In genomic region chr12:111555357-111555756, GRCm38 (mm10) we compare ENCODE assay signal across 19 mouse cellular contexts. TPM values are rescaled to one million over a fixed set of nuclear protein-coding genes. Genes with fewer than 3 reads are reported as not detected.
DNase-seq lines count a peak whose midpoint lies in the region; TF ChIP-seq lines count a peak whose summit lies in the region.
"Had no signal": no experiment of that assay in that cellular context is flagged by ENCODE, and none has a peak within 500 bp of the region (broad histone marks: within the 10 kb centered on the region; RNA-seq: fewer than 3 reads in every experiment).

No protein-coding gene starts in this region.

- H3K9me3 ChIP-seq in ES-Bruce4 (replicated peaks; ENCODE audit: control insufficient read depth, insufficient read depth, low read length, poor library complexity, severe bottlenecking) (no peaks in the 10 kb centered on the region), ES-E14 (ENCODE audit: control insufficient read depth, insufficient read depth, low read depth, low read length) (no peaks in the 10 kb centered on the region)
- H3K9me3 ChIP-seq: embryonic facial prominence, embryonic 10.5 days; embryonic facial prominence, embryonic 12.5 days; forebrain, embryonic 13.5 days; forebrain, embryonic 15.5 days had no signal

- no peaks in the 10 kb centered on the region for H3K27me3 ChIP-seq in ES-Bruce4 (ENCODE audit: control insufficient read depth, insufficient read depth, low read length, poor library complexity, severe bottlenecking)
- H3K27me3 ChIP-seq: CH12.LX; embryonic facial prominence, embryonic 12.5 days; forebrain, embryonic 13.5 days; forebrain, embryonic 15.5 days had no signal

- H3K4me3 ChIP-seq in ES-Bruce4 (ENCODE audit: low read depth, low read length) (peak overlapping the region; percentile 3; the same call in 1 of the 2 replicates), ES-E14 (ENCODE audit: insufficient read depth in 1 of 2, low read depth in 1 of 2, low read length in 2 of 2, poor library complexity in 1 of 2, severe bottlenecking in 1 of 2) (no peak overlapping the region)
- H3K4me3 ChIP-seq: embryonic facial prominence, embryonic 10.5 days; embryonic facial prominence, embryonic 12.5 days; forebrain, embryonic 13.5 days; forebrain, embryonic 15.5 days had no signal

- TF ChIP-seq POLR2A in ES-Bruce4 (IDR thresholded peaks at IDR 0.05; ENCODE audit: insufficient read depth, low read length), result no peak

- no peak for TF ChIP-seq CTCF in ES-Bruce4 (IDR thresholded peaks at IDR 0.05; ENCODE audit: low read depth, low read length)

- no peaks in the 10 kb centered on the region for H3K36me3 ChIP-seq in ES-Bruce4 (ENCODE audit: control insufficient read depth, insufficient read depth, low read length, poor library complexity, severe bottlenecking)
- no peaks in the 10 kb centered on the region for H3K36me3 ChIP-seq in ES-E14 (ENCODE audit: control insufficient read depth, insufficient read depth, low read length, poor library complexity, severe bottlenecking)
- H3K36me3 ChIP-seq: embryonic facial prominence, embryonic 10.5 days; embryonic facial prominence, embryonic 12.5 days; forebrain, embryonic 15.5 days had no signal

- H3K4me1 ChIP-seq in ES-Bruce4 (ENCODE audit: control insufficient read depth, insufficient read depth, low read length), result peaks cover 5% of the 10 kb centered on the region
- peaks cover 0 to 6% of the 10 kb centered on the region in 2 experiments; a peak in 1 of 4 replicates for H3K4me1 ChIP-seq in ES-E14 (ENCODE audit: control insufficient read depth in 2 of 2, insufficient read depth in 2 of 2, low read length in 2 of 2, poor library complexity in 1 of 2)
- H3K4me1 ChIP-seq: embryonic facial prominence, embryonic 12.5 days; forebrain, embryonic 15.5 days had no signal

- DNase-seq in ES-E14 (ENCODE audit: low read depth, low spot score), result no peak
- peak; percentile 21 for DNase-seq in induced T-regulatory cell, adult 2 months (ENCODE audit: low read depth)
- DNase-seq in ovary, postnatal 10 days (ENCODE audit: low spot score), result no peak
- no peak for DNase-seq in heart, adult 11 months
- DNase-seq: adrenal gland, adult 8-10 months; adrenal gland, postnatal 14 days; adrenal gland, postnatal 36 days; B cell, adult 2 months; cerebellum, adult 11-12 months; cerebellum, adult 2 months; cerebellum, adult 9-10 months; cerebellum, postnatal 10 days; cerebellum, postnatal 25 days had no signal

- TF ChIP-seq EP300 in ES-Bruce4 (IDR thresholded peaks at IDR 0.05; ENCODE audit: insufficient read depth, low read depth, low read length), result no peak

- H3K9ac ChIP-seq in ES-Bruce4 (ENCODE audit: low read depth, poor library complexity, severe bottlenecking) (peak overlapping the region; percentile 38), ES-E14 (ENCODE audit: insufficient read depth, low read depth, low read length, poor library complexity, severe bottlenecking) (peak overlapping the region; percentile 38; the same call in 1 of the 2 replicates)
- H3K9ac ChIP-seq: embryonic facial prominence, embryonic 12.5 days; forebrain, embryonic 13.5 days; forebrain, embryonic 15.5 days had no signal

- peak overlapping the region; percentile 64 for H3K27ac ChIP-seq in ES-Bruce4 (ENCODE audit: insufficient read depth, low read length)
- H3K27ac ChIP-seq in ES-E14 (ENCODE audit: insufficient read depth, low read depth, low read length, poor library complexity, severe bottlenecking), result no peak overlapping the region; the same call in 1 of the 2 replicates
- H3K27ac ChIP-seq: embryonic facial prominence, embryonic 10.5 days; embryonic facial prominence, embryonic 12.5 days; forebrain, embryonic 13.5 days; forebrain, embryonic 15.5 days had no signal

- in situ Hi-C loops in ES-E14 (cut with MboI; ENCODE audit: low sequenced_read_pairs in 2 of 2, unreplicated experiment in 2 of 2), result no loop called here

TF ChIP-seq in ES-E14, 5 proteins besides CTCF, POLR2A, EP300 and RAD21:
- TF ChIP-seq HCFC1 (IDR thresholded peaks at IDR 0.05; ENCODE audit: borderline replicate concordance, insufficient read depth, low read length) (no peak), ZC3H11A (IDR thresholded peaks at IDR 0.05; ENCODE audit: borderline replicate concordance, low read depth, low read length) (no peak), ZNF384 (IDR thresholded peaks at IDR 0.05; ENCODE audit: low read depth, low read length) (no peak), MAFK (IDR thresholded peaks at IDR 0.05; ENCODE audit: insufficient read depth, low read depth, low read length) (no peak), CHD2 (IDR thresholded peaks at IDR 0.05; ENCODE audit: low read depth, low read length) (no peak)

RNA-seq across cellular contexts. Expression of gene Eif5, which starts 17.5 kb away (rescaled TPM):
- polyA plus RNA-seq in ES-Bruce4 (2011; ENCODE audit: insufficient read depth, insufficient read length, low read depth, missing spikeins), result 315 and 323 TPM in 2 replicates
- total RNA-seq in ES-E14 (2012; rRNA removed), result 269 and 331 TPM in 2 replicates

RNA-seq across cellular contexts. Expression of gene Mark3, which starts 19.0 kb away (rescaled TPM):
- 86.1 and 90.2 TPM in 2 replicates for polyA plus RNA-seq in ES-Bruce4 (2011; ENCODE audit: insufficient read depth, insufficient read length, low read depth, missing spikeins)
- total RNA-seq in ES-E14 (2012; rRNA removed), result 75.5 and 90.9 TPM in 2 replicates
